Mouse (Mus musculus) brown adipose tissue, adult 24 weeks (tissue): Measurements from ENCODE around the gene Btg1. TPM values are rescaled to one million over a fixed set of nuclear protein-coding genes. Genes with fewer than 3 reads are reported as not detected.

ENCODE experiments used
- H3K27ac ChIP-seq: fragments of 200-500 bp; replicated peaks from 2 replicates; pipeline ENCODE4 v1.5.1; 2012; ENCODE audit warnings: low read depth, mild to moderate bottlenecking, low read length
- H3K4me1 ChIP-seq: fragments of 200-500 bp; 2 replicates; pipeline ENCODE4 v1.6.1; 2012; ENCODE audit warnings: low read length, mixed read lengths; ENCODE audit not compliant: control insufficient read depth, insufficient read depth, insufficient read length
- H3K4me3 ChIP-seq: fragments of 200-500 bp; 2 replicates; pipeline ENCODE4 v1.5.1; 2012; ENCODE audit warnings: low read depth, mild to moderate bottlenecking, low read length, moderate library complexity; ENCODE audit not compliant: insufficient read depth
- polyA plus RNA-seq: library from polyadenylated mRNA; stranded (reverse); fragments of >200 nt; gene quantifications from 2 replicates; pipeline ENCODE4 v1.2.4, GENCODE M21; 2012; ENCODE audit not compliant: missing spikeins, insufficient read depth, insufficient read length

The Btg1 gene
- polyA plus RNA-seq, 1 experiment = 38.8 TPM

GRCm38 (mm10) chr10:96596411-96596810, 20.4 kb upstream of the Btg1 start:
- Histone ChIP-seq H3K4me3 (no peak overlapping the region), H3K27ac (no peak overlapping the region), H3K4me1 (peaks cover 3% of the 10 kb centered on the region; the same call in 1 of the 2 replicates)

DNA sequence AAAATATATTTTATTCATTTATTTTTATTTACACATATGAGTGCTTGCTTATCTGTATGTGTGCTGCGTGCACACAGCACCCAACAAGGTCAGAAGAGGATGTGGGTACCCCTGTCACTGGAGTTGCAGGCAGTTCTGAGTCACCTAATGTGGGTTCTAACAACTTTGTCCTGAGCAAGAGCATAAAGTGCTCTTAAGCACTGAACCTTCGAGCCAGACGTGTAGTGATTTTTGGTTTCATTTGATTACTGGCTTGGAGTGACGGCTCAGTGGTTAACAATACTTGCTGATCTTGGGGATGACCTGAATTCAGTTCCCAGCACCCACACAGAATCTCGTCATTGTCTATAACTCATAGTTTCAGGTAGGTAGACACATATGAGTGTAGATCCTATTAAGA, 17.2 kb upstream of the Btg1 start:
- H3K4me3 ChIP-seq = no peak overlapping the region
- peaks cover 3% of the 10 kb centered on the region; the same call in 1 of the 2 replicates for H3K4me1 ChIP-seq
- no peak overlapping the region for H3K27ac ChIP-seq

DNA sequence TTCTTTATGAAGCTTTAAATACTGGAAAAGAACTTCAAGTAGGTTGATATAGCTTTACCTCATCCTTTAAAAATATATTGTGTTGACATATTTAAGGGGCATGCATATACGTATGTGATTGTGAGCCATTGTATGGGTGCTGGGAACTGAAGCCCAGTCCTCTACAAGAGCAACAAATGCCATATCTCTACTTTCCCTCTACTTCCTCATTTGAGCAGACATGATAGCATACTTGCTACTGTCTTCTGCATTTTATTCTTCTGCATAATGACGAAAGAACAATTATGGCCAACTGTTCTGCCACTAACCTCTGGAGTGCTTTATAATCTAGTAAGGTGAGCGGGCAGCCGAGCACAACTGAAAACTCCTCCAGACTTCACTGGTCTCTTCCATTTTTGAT, 15.1 kb upstream of the Btg1 start:
- Histone ChIP-seq H3K4me3 (no peak overlapping the region), H3K4me1 (peaks cover 3% of the 10 kb centered on the region; the same call in 1 of the 2 replicates), H3K27ac (no peak overlapping the region)

- Histone ChIP-seq H3K4me1 (peaks cover 3% of the 10 kb centered on the region; the same call in 1 of the 2 replicates), H3K27ac (no peak overlapping the region), H3K4me3 (no peak overlapping the region)
Observed at GRCm38 (mm10) chr10:96602339-96602738, 14.5 kb upstream of the Btg1 start.

DNA sequence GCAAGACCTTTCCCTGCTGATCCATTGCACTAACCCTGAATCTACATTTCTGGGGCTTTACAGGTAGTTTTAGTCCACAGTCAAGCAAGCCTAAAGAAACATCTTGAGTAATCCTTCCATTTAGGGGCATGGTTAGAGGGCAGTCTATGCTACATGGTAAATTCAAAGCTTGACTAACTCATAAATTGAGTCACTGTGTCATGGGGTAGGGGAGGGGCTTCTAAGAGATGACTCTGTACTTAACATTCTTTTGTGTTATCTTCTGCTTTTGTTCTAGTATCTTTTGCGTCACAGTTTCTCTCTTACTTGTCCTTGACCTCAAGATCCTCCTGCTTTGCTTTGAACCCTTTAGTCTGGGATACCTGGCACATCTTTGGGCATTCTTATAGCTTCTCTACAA, 11.6 kb upstream of the Btg1 start:
- no peak overlapping the region for H3K27ac ChIP-seq
- no peaks in the 10 kb centered on the region for H3K4me1 ChIP-seq
- H3K4me3 ChIP-seq = no peak overlapping the region

DNA sequence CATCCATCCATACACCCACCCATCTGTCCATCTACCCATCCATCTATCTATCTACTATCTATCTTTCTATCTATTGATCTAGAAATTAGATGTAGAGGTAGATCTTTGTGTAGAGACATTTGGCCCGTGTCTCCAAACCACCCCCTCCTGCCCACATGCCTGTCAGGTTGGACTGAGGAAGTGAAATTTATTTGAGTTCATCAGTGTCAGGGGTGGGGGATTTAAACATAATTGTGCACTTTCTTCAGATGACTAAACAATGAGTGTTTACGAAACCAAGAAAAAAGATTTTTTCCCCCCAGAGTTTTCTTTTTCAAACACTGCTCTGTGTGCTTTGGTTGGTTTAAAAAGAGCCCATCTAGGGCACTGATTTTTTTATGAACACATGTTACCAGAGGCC, 10.9 kb upstream of the Btg1 start:
- no peak overlapping the region for H3K27ac ChIP-seq
- no peak overlapping the region for H3K4me3 ChIP-seq
- H3K4me1 ChIP-seq = no peaks in the 10 kb centered on the region

DNA sequence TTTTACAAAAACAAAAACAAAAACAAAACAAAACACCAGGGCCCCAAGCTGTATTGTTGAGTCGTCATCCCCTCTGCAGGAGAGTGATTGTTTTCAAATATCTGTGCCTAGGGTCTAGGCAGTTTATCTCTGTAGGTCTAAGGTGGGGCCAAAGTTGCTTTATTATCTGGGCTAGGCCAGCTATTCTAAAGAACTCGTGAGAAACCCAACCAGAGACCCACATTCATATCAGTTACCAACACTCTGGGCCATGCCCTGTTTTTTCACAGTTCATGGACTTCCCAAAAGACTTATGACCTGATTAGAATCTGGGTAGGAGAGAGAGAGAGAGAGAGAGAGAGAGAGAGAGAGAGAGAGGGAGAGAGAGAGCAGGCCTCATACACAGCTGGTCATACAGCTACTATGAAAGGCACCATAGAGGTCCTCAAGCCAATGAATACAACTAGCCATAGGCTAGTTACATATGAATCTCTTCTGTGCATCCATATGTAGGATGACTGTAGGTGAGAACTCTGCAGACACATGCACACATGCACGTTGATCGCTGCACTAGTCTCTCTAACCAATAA, 9.1 kb upstream of the Btg1 start:
- Histone ChIP-seq H3K4me1 (no peaks in the 10 kb centered on the region), H3K4me3 (no peak overlapping the region), H3K27ac (no peak overlapping the region)

GRCm38 (mm10) chr10:96609356-96610345, 7.2 kb upstream of the Btg1 start:
- Histone ChIP-seq H3K4me1 (no peaks in the 10 kb centered on the region), H3K27ac (peak overlapping the region; percentile 29), H3K4me3 (no peak overlapping the region)

DNA sequence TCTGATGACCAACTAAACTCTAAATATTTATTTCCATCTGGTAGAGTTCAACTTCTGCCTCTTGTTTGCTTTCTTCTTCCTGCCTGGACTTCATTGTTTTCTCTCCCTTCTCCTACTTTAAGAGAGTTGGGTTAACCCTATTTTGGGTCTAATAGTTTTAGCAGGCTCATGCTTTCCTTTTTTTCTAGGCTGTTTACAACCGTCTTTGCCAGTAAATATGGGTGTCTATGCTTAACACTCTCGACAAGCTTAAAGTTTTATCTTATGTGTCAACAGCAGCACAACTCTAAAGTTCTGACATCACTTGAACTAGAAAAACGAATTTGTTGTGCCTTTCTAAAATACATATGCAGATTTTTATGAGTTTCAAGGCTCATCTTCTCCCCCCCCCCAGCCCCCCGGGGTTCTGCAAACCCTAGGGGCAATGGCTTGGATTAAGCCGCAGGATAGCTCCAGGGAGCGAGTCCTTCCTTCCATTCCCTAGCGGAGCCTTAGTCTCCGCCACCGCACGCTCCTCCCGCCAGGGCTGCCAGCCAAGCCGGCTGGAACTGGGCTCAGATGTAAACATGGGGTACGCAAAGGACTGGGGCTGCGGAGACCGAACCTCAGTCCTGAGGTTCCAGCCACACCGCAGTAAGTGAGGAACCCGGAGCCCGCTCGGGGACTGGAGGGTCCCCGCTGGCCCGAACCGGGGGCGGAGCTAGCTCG, 651 bp upstream of the Btg1 start:
- H3K27ac ChIP-seq = peak overlapping the region; percentile 92
- H3K4me1 ChIP-seq = no peaks in the 10 kb centered on the region
- H3K4me3 ChIP-seq = peak overlapping the region; percentile 94

DNA sequence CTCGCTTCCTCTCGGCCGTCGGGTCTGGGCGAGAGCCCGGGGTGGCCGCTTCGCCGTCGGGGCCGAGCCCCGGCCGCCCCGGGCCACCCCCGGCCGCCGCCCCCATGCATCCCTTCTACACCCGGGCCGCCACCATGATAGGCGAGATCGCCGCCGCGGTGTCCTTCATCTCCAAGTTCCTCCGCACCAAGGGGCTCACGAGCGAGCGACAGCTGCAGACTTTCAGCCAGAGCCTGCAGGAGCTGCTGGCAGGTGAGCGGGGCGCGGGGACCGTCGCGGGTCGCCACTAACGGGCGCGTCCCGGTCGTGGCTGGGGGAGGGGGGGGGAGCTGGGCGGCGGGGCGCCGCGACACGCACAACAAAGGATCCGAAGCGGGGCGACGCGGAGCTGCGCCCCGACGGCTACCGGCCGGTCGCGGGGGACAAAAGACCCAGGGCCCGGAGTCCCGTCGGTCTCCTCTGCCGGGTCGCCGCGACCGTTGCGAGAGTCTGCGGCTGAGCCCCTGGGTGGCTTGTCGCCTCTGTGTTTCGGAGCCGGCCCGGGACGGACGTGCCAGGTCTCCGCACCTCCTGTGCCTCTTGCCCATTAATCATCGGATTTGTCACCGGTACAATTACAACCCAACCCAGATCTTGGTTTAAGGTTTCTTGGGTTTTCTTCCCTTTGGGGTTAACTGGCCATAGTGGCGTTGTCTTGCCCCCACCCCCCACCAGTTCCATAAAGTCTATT, 580 bp downstream of the Btg1 start:
- Histone ChIP-seq H3K27ac (peak overlapping the region; percentile 94), H3K4me1 (no peaks in the 10 kb centered on the region), H3K4me3 (peak overlapping the region; percentile 100)

DNA sequence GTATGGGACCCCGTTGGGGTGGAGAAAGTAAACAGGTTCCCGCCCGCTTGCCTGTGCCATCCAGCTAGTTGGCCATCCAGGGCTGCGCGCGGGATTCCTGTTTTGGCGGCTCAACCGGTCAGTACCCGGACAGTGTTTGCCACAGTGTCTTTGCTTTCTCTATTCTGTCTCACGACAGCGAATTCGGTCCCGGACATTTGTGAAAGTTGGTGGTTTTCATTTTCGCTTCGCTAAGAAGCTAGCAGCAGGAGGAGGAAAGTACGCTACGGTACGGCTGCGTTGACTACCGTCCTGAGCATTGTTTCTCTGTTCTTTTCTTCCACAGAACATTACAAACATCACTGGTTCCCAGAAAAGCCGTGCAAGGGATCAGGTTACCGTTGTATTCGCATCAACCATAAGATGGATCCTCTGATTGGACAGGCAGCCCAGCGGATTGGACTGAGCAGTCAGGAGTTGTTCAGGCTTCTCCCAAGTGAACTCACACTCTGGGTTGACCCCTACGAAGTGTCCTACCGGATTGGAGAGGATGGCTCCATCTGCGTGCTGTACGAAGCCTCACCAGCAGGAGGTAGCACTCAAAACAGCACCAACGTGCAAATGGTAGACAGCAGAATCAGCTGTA, 1.3 kb downstream of the Btg1 start:
- peaks cover 3% of the 10 kb centered on the region; the same call in 1 of the 2 replicates for H3K4me1 ChIP-seq

GRCm38 (mm10) chr10:96619951-96620889, 3.4 kb downstream of the Btg1 start:
- Histone ChIP-seq H3K27ac (peak overlapping the region; percentile 71), H3K4me3 (peak overlapping the region; percentile 57), H3K4me1 (peaks cover 15% of the 10 kb centered on the region)

More for the DNA sequence above, 1.3 kb downstream of the Btg1 start:
- H3K4me3 ChIP-seq = peak overlapping the region; percentile 100
- H3K27ac ChIP-seq = peak overlapping the region; percentile 94

GRCm38 (mm10) chr10:96620890-96621271, 4.1 kb downstream of the Btg1 start:
- Histone ChIP-seq H3K27ac (peak overlapping the region; percentile 71), H3K4me3 (peak overlapping the region; percentile 53)

More at GRCm38 (mm10) chr10:96620890-96621271, 4.1 kb downstream of the Btg1 start:
- H3K4me1 ChIP-seq = peaks cover 19% of the 10 kb centered on the region
